Mouse (Mus musculus) 3T3-L1 (cell line): ENCODE measurements at regions not wholly inside any gene's neighbourhood (a gene's known extent, or its start where the extent isn't known, plus 50 kb on each side); places are given as distances from the start of the nearest gene placed in this dataset.

ENCODE experiments used
- DNase-seq: peaks from one replicate; pipeline ENCODE4 v3.0.0-alpha.2; 2015; ENCODE audit warnings: low read depth, low spot score

DNA sequence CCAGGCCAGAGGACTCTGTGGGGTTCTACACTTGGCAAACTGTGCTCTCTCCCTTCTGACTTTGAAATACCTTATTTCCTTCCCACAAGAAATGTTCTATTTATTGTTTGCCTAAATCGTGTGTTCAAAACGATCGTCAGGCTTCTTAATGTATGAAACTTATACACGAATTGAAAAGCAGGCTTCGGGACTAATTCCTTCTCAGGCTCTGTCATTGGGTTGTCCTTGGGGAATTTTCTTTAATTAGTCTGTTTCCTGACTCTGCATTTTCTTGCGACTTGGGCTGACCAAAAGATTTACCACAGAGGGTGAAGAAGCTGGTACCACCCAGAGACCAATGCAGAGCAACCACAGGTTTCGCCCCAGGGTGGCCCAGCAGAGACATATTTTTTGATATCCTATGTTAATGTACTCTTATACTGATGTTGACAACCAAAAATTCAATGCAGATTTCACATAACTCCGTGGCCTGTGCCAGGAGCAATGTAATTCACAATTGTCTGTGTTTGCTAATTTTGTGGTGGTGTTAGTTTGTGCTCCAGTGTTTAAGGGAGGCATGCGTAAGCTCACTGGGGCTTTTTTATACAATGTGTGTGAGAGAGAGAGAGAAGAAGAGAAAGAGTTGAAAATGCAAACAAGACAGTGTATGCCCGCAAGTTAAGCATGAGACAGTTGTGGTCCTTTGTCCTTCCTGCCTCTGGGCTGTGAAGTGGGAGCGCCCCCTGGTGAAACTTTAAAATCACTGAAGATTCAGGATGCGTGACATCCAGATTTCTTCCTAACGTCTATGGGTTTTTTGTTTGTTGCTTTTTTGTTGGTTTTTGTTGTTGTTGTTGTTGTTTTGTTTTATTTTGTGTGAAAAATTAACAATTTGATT lies 452.7 kb downstream of the Sox2 start:
- DNase-seq = peak; percentile 84

DNA sequence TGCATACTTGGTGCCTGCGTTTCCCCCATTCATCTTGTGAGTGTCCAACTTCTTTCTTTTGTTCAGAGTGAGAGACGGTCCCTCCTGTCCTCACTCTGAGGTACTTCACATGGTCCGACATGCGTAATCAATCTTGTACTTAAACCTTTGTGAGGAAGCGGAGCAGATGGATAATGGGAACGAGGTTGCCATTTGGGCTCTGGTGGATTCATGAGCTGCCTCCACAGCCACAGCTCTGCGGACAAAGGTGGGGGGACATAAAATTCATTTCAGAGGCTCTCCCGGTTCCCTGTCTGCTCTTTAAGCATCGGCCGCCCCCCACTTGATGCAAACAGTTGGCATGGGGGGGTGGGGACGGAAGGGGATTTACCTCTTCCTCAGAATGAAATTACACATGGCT lies 454.7 kb downstream of the Sox2 start:
- no peak for DNase-seq

DNA sequence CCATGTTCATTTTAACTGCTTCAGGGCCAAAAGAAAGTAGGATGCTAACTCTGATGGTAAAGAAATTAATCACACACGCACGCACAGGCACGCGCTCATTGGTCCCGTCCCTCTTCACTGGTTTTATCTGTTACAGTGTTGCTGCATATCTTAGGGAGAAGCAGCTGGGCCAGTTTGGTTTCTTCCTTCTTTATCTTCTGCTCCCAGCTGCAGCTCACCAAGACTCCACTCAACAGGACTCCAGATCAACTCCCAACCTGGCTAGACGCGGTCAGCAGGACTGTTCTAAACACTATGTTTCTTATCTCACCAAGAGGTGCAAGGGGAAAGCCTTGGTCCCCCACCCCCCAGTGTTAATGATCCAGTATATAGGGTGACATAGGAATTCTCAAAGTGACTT lies 455.9 kb downstream of the Sox2 start:
- no peak for DNase-seq

DNA sequence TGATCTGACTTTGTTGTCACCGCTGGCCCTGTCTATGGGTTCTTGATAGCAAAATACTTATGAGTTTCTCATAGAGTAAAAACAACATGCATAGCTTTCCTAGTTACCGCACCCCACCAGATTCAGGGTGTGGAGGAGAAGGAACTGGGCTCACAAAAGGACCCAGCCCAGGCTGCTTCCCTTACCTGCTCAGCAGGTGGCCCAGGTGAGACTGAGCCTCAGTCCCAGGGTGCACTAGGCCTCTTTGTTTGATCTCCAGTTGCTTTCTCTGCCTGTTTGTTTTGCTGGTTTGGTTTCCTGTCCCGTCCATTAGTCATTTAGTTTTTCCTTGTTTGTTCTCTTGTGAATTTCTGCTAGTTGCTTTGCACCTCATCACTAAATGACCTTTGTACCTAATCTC lies 483.3 kb downstream of the Sox2 start:
- no peak for DNase-seq

DNA sequence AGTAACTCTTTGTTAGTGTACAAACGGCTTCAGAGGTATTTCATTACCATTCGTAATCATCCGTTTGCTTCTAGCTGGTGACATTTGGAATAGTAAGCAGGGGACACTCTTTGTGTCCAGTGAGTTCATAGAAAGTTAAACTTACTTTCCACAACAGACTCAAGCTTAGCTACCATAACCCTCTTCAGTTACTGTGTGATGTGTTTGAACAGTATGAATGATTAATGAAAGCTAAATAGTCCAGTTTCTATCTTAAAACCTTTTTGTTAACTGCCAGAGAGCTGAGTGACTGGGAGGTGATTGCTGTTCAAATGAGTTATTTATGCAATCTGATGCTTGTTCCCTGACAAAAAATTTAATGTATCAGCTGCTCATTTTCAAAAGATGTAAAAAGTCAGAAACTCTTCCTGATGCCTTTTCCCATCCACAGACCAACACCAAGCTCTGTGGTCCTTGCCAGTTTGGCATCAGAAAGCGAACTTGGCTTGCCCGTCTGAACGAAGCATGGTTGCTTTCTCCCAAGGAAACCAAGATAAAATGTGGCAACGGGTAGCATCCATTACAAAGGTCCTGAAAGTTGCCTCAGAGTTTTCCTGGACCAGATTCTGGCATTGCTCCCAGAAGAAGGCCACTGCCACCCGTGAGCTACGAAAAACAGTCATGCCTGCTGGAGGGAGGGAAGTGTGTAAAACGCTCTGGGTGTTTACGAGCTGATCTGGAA lies 491.5 kb downstream of the Sox2 start:
- DNase-seq = peak; percentile 8

DNA sequence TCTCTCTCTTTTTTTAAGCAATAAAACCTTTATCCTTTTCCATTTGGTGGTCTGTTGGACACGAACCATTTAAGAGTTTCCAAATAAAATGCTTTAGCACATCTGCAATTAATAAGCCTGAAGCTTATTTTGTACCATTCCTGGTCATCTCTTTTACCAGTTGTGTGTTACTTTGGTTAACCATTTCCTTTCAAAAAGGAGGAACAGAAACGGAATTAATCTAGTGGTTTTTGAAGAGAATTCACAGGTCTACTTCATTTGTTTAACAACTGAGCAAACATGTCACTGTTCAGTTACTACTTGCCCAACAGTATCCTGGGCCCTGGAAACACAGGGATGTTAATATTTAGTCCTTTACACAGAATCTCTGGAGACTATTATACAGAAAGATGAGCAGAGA lies 492.5 kb downstream of the Sox2 start:
- no peak for DNase-seq

DNA sequence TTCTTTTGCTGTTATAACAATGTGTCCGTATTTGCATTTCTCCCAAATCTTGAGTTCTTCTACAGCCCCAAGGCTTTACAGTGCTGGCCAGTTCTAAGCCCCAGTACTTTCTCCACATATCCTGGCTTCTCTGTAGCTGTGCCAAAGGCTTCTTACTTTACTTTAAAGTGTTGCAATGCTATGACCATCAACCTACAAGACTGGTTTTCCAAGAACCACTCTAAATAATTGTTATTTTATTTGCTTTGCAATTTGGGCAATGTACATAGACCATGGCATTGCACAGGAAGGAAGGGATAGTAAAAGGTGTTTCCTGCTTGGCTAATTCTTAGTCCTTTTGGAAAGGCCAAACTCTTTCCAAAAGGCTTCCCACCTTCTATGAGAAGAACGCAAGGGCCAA lies 495.4 kb downstream of the Sox2 start:
- DNase-seq = no peak

DNA sequence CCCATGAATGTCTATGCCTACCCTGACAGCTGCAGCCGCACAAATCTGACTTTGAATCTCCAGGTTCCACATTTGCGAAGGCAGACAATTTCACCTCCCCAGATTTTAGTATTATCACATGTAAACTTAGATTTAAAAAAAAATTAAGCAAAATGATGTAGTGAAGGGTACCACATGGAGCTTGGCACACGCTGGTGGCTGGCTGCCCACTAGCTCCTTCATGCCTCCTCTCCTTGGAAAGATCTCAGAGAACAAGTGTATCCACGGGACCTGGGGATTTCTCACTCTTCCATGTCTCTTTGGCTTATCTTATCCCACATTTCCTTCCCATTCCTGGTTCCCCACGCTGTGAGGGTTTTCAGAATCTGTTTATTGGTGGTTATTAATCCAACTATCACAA lies 496.5 kb downstream of the Sox2 start:
- no peak for DNase-seq

DNA sequence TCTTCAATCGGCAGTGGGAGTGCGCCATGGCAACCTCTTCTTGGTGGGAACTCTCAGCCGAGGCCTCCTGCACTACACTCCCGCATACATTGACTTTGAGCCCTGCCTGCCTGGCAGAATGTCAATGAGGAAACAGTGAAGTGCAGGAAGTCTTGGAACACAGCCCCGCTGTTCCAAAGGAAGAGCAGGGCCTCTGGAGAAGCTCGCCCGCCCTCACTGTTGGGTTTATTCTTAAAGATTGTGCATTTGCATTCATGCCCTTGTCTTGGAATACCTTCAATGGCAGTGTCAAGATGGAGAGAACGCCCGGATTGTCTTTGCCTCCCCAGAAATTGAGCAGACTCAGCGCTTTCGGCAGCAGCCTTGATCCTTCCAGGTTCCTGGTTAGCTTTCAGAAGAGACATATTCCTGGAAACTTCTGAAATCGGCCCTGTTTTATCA lies 499.1 kb downstream of the Sox2 start:
- DNase-seq = peak; percentile 6

DNA sequence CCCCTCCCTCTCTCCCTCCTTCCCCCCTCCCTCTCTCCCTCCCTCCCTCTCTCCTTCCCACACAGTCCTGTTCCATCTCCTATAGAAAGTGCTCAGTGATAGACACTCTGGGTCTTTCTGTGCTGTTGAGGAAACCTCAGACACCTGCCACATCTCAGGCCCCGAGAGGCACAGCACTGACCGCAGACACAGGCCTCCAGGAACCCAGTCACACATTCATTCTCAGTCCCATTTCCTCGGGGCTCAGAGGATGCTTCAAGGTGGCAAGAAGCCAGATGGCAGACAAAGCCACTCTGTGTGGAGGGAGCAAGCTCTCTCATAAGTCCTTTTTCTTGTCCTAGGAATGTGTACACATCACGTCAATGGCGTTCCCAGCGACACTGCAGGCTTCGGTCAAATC lies 502.0 kb downstream of the Sox2 start:
- no peak for DNase-seq

DNA sequence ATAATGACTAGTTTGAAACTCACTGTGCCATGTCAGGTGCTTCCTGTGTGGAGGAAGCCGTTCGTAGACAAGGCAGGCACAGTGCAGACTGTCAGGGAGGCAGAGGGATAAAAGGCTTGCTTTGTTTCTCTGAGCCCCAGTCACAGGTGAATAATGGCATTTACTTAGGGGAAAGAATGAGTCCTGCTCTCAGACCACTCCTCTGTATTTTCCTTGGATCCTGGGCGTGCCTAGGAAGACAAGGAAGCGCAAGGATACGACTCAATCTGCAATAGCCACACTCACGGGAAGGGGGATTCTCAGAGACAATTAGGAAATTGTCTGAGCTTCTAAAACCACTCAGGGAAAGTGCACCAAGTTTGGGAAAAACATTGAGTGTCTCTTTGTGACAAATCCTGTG lies 504.1 kb downstream of the Sox2 start:
- no peak for DNase-seq

DNA sequence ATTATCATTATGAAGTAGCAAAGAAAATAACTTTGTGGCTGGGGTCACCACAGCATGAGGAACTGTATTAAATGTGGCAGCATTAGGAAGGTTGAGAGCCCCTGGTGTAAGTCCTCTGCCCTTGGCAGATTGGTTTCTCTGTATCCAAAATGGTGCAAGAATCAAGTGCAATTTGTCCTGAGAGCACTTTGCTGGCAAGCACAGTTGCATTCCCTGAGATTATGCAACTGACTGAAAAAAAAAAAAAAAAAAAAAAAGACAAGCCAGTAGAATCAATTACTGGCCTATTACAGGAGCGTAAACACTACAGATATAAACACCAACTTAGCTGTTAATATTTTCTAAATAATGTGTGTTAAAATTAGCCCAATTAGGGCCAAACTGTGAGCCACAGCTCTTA lies 518.5 kb downstream of the Sox2 start:
- DNase-seq = no peak

DNA sequence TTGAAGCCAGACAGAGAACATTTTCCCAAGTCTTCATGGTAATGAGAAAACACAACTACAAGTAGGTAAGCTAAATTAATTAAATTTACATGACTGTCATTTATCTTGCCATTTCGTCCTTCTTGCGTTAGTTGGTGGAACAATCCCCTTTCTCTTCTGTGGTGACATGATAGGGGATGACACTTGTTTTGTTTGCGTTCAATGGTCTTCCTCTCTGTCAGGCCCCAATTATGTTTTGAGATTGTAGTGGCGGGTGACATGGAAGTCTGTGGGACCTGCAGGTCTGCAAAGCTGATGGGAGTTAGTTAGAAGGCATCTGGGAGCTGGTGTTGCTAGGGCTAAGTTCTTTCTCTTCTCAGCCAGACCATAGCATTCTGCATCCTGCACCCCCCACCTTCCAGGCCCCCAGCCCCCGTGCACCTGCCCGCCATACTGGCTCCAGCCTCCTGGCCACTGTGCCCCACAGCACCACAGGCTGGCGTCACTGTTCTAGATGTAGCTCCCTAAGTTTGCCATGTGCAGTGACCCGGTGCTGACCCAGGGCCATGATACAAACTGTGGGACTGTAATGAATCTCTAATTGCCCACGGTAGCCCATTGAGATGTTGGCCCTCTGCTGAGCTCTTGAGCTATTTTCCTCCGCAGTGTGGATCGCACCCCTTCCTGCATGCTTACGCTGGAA lies 528.7 kb downstream of the Sox2 start:
- no peak for DNase-seq

DNA sequence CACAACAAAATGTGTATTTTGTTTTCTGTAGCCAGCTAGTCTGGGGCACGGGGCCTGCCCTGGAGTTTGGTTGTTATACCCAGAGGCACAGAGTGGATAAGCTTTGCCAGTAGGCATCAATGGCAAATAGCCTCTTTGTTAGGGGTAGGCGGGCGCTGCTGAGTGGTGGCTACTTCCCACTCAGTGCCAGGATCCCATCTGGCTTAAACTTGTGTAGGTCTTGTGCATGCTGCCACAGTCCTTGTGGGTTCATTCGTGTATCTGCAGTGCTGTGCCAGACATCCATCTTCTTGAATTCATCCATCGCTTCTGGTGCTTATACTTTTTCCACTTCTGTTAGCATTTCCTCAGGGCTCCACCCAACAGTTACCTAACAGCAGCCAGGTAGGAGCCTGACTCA lies 545.4 kb upstream of the Atp11b start:
- no peak for DNase-seq

DNA sequence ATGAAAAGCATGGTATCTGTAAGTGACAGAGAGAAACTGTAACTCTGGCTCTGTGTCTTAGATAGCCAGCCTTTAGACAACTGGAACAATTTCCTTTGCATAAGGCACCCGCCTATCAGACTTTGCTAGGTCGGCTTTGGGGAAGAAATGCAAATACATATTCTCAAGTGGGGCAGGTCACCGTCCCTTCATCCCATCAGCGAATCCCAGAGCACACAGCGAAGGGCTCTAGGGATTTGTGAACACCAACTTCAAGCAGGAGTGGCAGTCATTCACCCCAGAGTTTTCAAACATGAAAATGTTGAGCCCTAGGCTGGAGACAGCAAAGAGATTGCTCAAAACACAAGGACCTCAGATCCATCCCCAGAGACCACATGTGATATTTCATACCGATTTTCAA lies 534.5 kb upstream of the Atp11b start:
- DNase-seq = no peak

DNA sequence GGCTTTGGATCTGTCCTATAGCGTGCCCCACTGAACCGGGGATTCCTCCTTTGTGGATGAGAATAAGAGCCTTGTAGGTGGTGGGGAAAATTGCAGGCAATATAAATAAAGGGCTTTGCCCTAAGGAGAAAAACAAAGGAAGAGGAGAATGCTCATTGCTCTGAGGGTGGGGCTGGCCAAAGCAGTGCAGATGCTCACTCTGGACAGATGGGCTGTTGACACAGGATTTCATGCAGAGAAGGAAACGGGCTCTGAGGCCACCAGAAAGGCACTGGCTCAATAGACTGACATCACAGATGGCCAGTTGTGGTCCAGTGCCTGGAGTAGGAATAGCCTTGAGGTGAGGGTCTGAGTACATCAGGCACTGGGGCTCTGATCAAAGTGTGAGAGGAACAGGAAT lies 532.7 kb upstream of the Atp11b start:
- no peak for DNase-seq

DNA sequence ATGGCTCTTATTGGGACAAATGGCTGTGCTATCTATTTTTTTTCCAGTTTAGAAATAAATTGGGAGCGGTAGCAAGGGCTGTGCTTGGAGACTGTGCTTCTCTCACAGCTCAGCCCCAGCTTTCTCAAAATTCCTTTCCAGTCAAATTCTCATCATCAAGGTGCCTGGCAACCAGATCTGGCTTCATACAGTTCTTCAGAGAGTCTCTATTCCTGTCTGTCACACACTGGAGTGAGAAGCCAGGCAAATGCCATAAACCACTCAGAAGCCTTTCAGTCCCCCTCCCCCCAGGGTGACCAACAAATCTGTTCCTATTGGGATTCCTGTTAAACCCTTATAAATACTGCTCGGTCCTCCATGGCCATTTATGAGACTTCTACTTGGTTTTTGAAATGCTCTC lies 531.7 kb upstream of the Atp11b start:
- no peak for DNase-seq

DNA sequence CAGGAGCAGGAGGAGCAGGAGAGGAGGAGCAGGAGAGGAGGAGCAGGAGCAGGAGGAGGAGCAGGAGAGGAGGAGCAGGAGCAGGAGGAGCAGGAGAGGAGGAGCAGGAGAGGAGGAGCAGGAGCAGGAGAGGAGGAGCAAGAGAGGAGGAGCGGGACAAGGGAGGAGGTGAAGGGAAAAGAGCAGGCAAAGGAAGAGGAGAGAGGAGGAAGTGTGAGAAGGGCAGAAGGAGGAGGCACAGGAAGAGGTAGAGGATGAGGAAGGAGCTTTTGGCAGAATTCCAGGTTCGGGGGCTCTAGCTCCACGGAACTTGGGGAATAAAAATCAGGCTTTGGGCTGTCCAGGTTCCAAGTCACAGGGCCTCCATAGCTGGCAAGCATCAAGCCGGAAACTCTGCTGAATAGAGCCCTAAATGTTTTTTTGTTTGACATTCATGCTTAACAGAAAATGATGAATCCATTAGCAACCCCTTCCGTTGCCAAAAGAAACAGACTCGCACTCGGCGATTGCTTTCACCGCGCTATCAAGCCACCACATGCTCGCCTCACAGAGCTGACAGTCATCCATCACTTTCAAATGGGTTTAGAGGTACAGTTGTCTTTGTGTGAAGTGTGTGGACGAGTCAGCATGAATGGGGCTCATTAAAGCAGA lies 528.7 kb upstream of the Atp11b start:
- peak; percentile 87 for DNase-seq

DNA sequence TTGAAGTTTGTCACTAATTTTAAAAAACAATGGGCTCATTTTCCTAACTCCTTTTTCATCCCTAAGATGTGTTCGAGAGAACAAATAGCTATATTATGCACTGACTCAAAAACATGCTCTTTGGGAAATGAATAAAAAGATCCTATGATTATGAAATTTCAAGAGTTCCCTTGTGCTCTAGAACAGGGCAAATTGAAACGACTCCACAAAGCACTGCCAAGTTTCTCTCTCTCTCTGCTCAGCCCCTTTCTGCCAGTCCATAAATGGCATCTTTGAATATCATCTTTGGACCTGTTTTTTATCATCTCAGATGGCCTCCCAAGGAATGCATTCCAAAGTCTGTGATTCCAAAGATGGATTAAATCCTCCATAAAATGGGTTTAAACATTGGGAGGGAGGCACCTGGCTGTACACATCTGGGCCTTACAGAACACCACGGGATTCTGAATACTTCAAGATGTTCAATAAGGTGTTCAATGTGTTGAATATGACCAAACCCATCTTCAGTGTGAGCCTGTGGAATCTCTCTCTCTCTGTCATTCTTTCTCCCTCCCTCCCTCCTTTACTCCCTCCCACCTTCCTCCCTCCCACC lies 528.0 kb upstream of the Atp11b start:
- no peak for DNase-seq

DNA sequence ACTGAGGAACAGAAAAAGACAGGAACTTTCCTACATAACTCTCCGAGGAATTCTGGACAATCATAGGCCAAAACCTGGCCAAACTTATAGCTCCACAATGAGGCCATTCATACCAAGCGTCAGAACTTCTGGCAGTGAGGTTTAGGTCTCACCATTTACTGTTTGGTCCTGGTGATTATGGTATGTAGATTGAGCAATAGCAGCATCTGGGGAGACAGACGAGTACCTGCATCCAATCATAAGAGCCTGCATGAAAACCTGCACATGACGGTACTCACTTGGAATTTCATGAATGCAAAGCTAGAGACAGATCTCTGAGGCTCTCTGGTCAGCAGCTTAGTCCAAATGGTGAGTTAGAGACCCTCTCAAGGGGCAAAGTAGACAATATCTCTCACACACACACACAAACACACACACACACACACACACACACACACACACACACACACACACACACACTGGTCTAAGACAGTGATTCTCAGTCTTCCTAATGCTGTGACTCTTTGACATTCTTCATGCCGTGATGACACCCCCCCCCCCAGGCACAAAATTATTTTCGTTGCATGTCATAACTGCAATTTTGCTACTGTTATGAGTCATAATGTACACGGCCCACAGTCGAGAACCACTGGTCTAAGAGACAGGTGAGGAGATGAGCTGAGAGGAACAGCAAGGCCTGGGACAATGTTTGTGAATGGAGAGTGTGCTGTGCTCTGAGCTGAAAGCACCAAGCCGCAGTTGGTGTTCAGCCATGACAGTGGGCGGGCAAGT lies 522.6 kb upstream of the Atp11b start:
- peak; percentile 85 for DNase-seq

DNA sequence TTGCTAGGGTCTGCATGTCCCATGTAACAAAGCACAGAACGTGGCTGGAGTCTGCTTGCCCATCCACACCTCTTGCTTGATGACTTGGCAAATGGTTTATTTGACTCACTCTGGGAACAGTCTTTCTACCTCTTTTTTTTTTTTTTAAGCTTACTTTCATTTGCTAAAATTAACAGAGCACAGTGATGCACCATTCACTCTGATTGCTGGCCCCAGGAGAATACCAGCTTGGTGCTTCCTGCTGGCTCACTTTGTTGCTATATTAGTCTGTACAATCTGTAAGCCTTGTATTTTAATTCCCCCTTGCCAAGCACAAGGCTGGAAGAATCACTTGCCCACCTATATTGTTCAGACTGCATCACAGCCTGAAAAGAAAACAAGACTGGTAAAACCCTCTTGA lies 521.4 kb upstream of the Atp11b start:
- peak; percentile 39 for DNase-seq
